Mouse (Mus musculus) intestine, embryonic 15.5 days (tissue): ENCODE data around the gene Mtmr12. TPM values are rescaled to one million over a fixed set of nuclear protein-coding genes. Genes with fewer than 3 reads are reported as not detected.

ENCODE experiments used
- ATAC-seq: fragments of 200-750 bp; cut with Nextera tagmentation; 2 replicates; pipeline ENCODE4 v1.8.0; 2017; ENCODE audit warnings: moderate TSS enrichment, moderate library complexity
- H3K27ac ChIP-seq: fragments of 300-500 bp; sonication (generic); 2 replicates; pipeline ENCODE4 v1.5.1; 2015; ENCODE audit warnings: mild to moderate bottlenecking, inconsistent platforms
- H3K27me3 ChIP-seq: fragments of 300-500 bp; sonication (generic); replicated peaks from 2 replicates; pipeline ENCODE4 v1.6.1; 2015; ENCODE audit warnings: inconsistent platforms
- H3K36me3 ChIP-seq: fragments of 300-500 bp; sonication (generic); 2 replicates; pipeline ENCODE4 v1.6.1; 2015; ENCODE audit warnings: inconsistent platforms
- H3K4me1 ChIP-seq: fragments of 300-500 bp; sonication (generic); replicated peaks from 2 replicates; pipeline ENCODE4 v1.6.1; 2015; ENCODE audit warnings: inconsistent platforms
- H3K4me2 ChIP-seq: fragments of 300-500 bp; sonication (generic); replicated peaks from 2 replicates; pipeline ENCODE4 v1.6.1; 2015; ENCODE audit warnings: mild to moderate bottlenecking, inconsistent platforms
- H3K4me3 ChIP-seq: fragments of 300-500 bp; sonication (generic); replicated peaks from 2 replicates; pipeline ENCODE4 v1.5.1; 2015; ENCODE audit warnings: inconsistent platforms
- H3K9ac ChIP-seq: fragments of 300-500 bp; sonication (generic); 2 replicates; pipeline ENCODE4 v1.6.1; 2015; ENCODE audit warnings: inconsistent platforms
- H3K9me3 ChIP-seq: fragments of 300-500 bp; sonication (generic); 2 replicates; pipeline ENCODE4 v1.6.1; 2016; ENCODE audit warnings: inconsistent platforms
- WGBS: fragments of 180-500 bp; shearing (Covaris S2); methylation state at CpG from one replicate; pipeline ENCODE4 v1.1.7; 2015; 5-methylcytosine and 5-hydroxymethylcytosine counted together
- microRNA counts: library from miRNA; unstranded; fragments of <30 nt; microRNA quantifications from one replicate; lab custom pipeline; 2016
- polyA plus RNA-seq: library from polyadenylated mRNA; unstranded; fragments of >200 nt; fragmentation: Nextera tagmentation; extraction: Ambion mirVana; gene quantifications from 2 replicates; pipeline ENCODE4 v1.2.1, GENCODE M21; 2015

The Mtmr12 gene
- polyA plus RNA-seq, 1 experiment from 2014 or later, result 16.6 TPM

DNA sequence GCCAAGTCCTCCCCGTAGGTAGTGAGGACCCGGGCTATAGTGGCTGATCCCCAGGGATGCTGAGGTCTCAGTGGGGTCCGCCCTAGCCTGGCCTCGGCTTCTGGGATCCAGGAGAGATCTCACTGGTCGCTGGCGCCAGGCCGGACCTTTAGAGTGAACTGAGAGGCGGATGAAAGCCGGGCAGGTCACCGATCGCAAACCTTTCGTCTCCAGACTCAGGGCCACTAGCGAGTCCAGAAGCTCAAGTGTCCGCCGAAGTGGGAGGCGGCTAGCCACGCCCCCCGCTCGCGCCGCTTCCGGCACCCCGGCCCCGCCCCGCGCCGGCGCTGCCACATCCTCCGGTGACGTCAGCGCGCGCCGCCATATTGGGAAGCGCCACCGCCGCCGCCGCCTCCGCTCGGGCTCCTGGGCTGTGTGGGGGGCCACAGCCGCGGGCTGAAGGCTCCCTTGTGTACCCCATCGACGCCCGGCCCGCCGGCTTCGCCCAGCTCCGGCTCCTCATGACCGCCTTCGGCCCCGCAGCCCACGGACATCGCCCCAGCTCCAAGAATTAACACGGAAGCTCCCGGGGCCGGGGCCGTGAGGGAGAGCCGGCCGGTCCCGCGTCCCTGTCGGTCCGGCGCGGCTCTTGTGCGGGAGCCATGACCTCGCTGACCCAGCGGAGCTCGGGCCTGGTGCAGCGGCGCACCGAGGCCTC is 116.4 kb downstream of the Mtmr12 start, which contains the start of gene Golph3:
TSS of gene Golph3 (plus strand) at position 360 of the 697 bp plus-strand sequence.
- WGBS, result under 1% methylated on average over 74 of the region's 74 CpGs
- Histone ChIP-seq H3K9me3 (no peaks in the 10 kb centered on the region), H3K4me1 (0 out of 2 replicates have a peak, but pooled peaks cover 7% of the 10 kb centered on the region), H3K4me3 (peak within 1 kb of the TSS; percentile 81), H3K27me3 (no peaks in the 10 kb centered on the region), H3K36me3 (no peaks in the 10 kb centered on the region), H3K27ac (peak within 1 kb of the TSS; percentile 96), H3K4me2 (peak within 1 kb of the TSS; percentile 76), H3K9ac (peak within 1 kb of the TSS; percentile 98)
- ATAC-seq, result peak; percentile 94

DNA sequence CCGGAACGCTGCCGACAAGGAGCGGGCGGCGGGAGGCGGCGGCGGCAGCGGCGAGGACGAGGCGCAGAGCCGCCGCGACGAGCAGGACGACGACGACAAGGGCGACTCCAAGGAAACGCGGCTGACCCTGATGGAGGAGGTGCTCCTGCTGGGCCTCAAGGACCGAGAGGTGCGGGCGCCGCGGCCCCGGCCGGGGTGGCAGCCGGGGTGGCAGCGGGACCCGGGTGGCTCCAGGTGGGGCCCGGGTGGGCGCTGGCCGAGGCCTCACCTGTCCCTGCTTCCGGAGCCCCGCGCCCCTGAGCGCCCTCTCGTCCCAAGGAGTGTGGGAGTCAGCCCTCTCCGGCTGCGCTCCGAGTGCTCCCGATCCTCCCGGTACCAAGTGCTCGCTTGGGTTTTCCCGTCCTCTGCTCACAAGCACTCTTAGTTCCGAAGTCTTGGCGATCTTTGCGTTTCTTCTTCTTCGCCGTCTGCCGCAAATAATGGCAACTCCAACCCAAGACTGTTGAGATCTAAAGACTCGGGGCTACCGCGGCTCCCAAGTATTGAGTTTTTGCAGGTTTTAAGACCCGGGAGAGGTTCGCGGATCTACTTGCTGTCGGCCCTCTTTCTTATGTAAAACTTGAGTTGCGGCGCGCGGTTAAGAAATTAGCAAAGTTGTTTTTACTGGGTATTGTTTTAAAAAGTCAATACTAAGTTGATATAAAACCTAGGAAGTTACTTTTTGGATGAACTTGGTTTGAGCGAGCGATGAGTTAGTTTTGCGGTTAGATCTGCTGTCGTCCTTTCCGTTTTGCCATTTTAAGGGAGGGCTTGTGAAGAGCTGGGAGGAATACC is 117.2 kb downstream of the Mtmr12 start, which contains the start of gene 1810049J17Rik:
TSS of gene 1810049J17Rik (minus strand) at position 112 of the 834 bp plus-strand sequence.
- WGBS, result under 1% methylated on average over 70 of the region's 70 CpGs
- Histone ChIP-seq H3K9ac (peak within 1 kb of the TSS; percentile 98), H3K27me3 (no peaks in the 10 kb centered on the region), H3K4me1 (0 out of 2 replicates have a peak, but pooled peaks cover 7% of the 10 kb centered on the region), H3K27ac (peak within 1 kb of the TSS; percentile 96), H3K4me3 (peak within 1 kb of the TSS; percentile 81), H3K9me3 (no peaks in the 10 kb centered on the region), H3K36me3 (no peaks in the 10 kb centered on the region), H3K4me2 (peak within 1 kb of the TSS; percentile 76)
- peak; percentile 48 for ATAC-seq

DNA sequence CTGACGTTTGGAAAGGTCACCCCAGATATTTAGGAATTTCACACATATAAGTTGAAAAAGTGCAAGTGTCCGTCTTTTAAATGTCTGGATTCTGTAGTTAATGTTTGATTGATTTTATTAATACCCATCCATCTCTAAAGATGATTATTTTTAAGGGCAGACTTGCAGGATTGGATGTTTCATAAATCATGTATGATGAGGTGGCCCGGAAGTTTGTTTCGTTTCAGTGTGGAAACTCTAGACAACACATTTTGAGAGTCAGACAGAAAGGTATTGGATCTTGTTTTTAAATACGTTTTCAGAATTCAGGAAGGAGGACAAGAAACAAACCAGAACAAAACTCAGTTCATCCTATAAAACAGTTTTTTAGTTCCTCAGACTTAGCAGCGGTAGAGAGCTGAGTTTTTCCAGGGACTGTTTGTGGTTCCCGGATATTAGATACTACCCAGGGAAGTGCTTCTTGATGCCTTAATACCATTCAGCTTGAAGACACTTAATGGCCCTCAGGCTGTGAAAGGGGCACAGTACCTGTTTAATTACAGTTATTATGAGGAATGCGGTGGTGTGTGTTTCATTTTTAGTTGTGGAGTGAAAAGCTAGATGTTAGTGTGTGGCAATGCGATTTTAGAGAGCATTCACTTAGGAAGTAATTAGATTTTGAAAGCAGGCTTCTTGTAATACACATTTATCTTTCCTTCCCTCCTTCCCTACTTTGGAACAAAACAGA is 118.0 kb downstream of the Mtmr12 start:
- ATAC-seq, result no peak

More for the DNA sequence above, 118.0 kb downstream of the Mtmr12 start:
- H3K9me3 ChIP-seq, result no peaks in the 10 kb centered on the region
- no peaks in the 10 kb centered on the region for H3K27me3 ChIP-seq
- H3K4me2 ChIP-seq, result peak overlapping the region; percentile 64
- peak overlapping the region; percentile 98 for H3K9ac ChIP-seq
- H3K4me3 ChIP-seq, result peak overlapping the region; percentile 81
- WGBS, result 7% methylated on average over 9 of the region's 9 CpGs
- 0 out of 2 replicates have a peak, but pooled peaks cover 7% of the 10 kb centered on the region for H3K4me1 ChIP-seq
- H3K36me3 ChIP-seq, result no peaks in the 10 kb centered on the region
- H3K27ac ChIP-seq, result no peak overlapping the region

MicroRNAs within 50 kb of the gene (microRNA counts, 519-probe panel; counts per million panel counts)
- 1,867 counts per million, percentile 39 among the panel's probes with 10 or more counts for microRNA mmu-miR-1898 (lab: Ali Mortazavi, UCI)

Other genes with a start within 250 kb of the Mtmr12 start
- 619 and 750 TPM in 2 replicates for gene Sub1, start 208.0 kb upstream of the Mtmr12 start, polyA plus RNA-seq
- 94.3 and 95.4 TPM in 2 replicates for gene Zfr, start 87.2 kb upstream of the Mtmr12 start, polyA plus RNA-seq
- 79.5 and 85.1 TPM in 2 replicates for gene Golph3, start 116.4 kb downstream of the Mtmr12 start, polyA plus RNA-seq
- gene 1810049J17Rik, start 116.9 kb downstream of the Mtmr12 start, polyA plus RNA-seq, result 0.69 and 1.8 TPM in 2 replicates